Mouse (Mus musculus): ENCODE measurements around the gene Man2b2.

The Man2b2 gene

GRCm38 (mm10) chr5:36775317-36775716, 55.1 kb downstream of the Man2b2 start:
- ATAC-seq (ENCODE audit: insufficient number of reproducible peaks, low FRiP score, low TSS enrichment) = no peak

GRCm38 (mm10) chr5:36772586-36772985, 57.9 kb downstream of the Man2b2 start:
- ATAC-seq (ENCODE audit: insufficient number of reproducible peaks, low FRiP score, low TSS enrichment) = no peak

DNA sequence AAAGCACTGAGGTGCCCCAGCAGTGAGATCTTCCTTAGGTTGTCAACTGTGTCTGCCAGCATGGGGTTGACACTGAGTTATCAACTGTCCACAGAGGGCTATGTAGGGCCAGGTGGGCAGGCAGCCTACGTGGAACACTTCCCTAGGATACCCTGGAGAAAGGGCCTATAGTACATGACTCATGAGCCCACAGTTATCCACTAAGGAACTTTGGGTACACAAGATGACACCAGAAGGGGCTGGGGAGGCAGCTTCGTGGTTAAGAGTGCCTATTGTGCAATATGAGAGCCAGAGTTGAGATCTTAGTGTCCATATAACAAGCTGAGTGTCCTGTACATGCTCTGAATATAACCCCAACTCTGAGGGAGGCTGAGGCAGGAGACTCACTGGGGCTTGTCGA, 60.9 kb downstream of the Man2b2 start:
- ATAC-seq (ENCODE audit: insufficient number of reproducible peaks, low FRiP score, low TSS enrichment) = no peak

GRCm38 (mm10) chr5:36766958-36767703, 63.3 kb downstream of the Man2b2 start:
- ATAC-seq (ENCODE audit: insufficient number of reproducible peaks, low FRiP score, low TSS enrichment) = peak; percentile 80

DNA sequence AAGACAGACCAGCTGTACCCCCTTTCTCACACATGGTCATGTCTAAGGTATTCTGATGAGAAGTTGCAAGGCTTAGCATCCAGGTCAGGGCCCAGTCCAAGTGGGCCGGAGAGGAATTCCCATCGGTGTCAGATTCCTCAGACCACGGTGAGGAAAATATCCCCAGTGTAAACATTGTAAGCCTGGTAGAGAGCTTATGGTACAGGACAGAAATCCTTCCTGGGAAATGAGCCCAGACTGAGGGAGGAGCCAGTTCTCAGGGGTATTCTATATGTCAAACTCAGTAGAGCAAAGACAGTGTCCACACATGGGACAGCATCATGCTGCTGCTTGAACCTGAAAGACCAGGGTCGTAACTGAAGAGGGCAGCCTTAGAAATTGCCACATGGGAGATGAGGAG, 70.6 kb downstream of the Man2b2 start:
- no peak for ATAC-seq (ENCODE audit: insufficient number of reproducible peaks, low FRiP score, low TSS enrichment)

GRCm38 (mm10) chr5:36757033-36757432, 73.4 kb downstream of the Man2b2 start:
- ATAC-seq (ENCODE audit: insufficient number of reproducible peaks, low FRiP score, low TSS enrichment) = no peak
